Mouse (Mus musculus) kidney, postnatal 4 days (tissue): ENCODE results near the gene Tcstv1.
"Not testable (repeated sequence)": the region's sequence is repeated elsewhere in the genome, so short reads cannot be mapped to it uniquely, and the experiment has no call there.

ENCODE experiments used
- DNase-seq, 2 experiments: peaks; one replicate each; pipeline ENCODE4 v3.0.0; 2021; ENCODE audit warnings: mixed read lengths in 2 of 2

Gene Tcstv1

DNA sequence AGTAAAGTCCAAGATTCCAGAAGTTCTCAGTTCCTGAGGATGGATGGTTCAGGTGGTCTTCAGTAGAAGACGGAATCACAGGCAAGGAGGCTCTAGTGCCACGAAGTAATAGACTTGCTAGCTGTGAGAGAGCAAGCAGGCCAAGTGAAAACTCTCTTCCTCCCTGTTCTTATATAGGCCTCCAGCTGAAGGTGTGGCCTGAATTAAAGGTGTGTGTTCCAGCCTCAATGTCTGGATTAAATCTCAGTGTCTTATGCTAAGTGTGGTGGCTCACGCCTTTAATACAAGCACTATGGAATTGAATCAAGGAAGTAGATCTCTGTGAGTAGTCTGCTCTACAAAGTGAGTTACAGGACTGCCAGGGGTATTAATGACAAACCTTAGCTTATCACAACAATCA is at the start of gene Tcstv1:
Gene Tcstv1, minus strand, starts transcription at position 101 of the 400 bp plus-strand sequence.
- not testable (repeated sequence) for DNase-seq

DNA sequence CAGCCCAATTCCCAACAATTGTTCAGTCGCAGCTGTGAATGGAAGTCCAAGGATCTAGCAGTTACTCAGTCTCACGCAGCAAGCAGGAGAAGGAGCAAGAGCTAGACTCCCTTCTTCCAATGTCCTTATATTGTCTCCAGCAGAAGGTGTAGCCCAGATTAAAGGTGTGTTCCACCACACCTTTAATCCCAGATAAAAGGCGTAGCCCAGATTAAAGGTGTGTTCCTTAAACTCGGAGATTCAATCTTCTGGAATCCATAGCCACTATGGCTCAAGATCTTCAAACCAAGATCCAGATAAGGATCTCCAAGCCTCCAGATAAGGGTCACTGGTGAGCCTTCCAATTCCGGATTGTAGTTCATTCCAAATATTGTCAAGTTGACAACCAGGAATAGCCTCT is 34.6 kb upstream of the Tcstv1 start, which contains the start of gene Gm21761:
Gene Gm21761, minus strand, starts transcription at position 101 of the 400 bp plus-strand sequence.
- not testable (repeated sequence) for DNase-seq

- DNase-seq: not testable (repeated sequence)
Measured at GRCm38 (mm10) chr13:119924597-119925340, 30.2 kb upstream of the Tcstv1 start.

GRCm38 (mm10) chr13:119916966-119917722 is 22.6 kb upstream of the Tcstv1 start:
- not testable (repeated sequence) for DNase-seq

- DNase-seq: not testable (repeated sequence)
Measured at GRCm38 (mm10) chr13:119916449-119916848, 21.9 kb upstream of the Tcstv1 start.

DNA sequence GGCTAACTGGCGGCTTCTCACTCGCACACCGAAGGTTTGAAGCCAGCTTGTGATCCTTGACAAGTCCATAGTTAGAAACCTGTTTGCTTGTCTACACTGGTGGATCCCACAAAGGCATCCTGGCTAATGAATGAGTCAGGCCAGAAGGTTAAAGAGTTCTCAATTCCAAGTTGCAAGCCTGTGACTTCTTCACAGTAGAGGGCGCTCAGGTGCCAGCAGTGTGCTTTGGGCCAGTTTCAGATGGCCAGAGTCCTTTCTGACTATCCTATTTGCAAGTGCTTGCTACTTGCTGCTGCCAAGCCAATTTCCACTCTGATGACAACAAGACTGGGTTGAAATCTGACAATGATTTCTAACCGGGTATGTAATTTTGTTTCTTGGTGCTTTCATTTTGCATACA is 4.0 kb upstream of the Tcstv1 start:
- DNase-seq: not testable (repeated sequence)

GRCm38 (mm10) chr13:119886896-119887295 is 7.7 kb downstream of the Tcstv1 start:
- DNase-seq: peak; percentile 5 to 12

DNA sequence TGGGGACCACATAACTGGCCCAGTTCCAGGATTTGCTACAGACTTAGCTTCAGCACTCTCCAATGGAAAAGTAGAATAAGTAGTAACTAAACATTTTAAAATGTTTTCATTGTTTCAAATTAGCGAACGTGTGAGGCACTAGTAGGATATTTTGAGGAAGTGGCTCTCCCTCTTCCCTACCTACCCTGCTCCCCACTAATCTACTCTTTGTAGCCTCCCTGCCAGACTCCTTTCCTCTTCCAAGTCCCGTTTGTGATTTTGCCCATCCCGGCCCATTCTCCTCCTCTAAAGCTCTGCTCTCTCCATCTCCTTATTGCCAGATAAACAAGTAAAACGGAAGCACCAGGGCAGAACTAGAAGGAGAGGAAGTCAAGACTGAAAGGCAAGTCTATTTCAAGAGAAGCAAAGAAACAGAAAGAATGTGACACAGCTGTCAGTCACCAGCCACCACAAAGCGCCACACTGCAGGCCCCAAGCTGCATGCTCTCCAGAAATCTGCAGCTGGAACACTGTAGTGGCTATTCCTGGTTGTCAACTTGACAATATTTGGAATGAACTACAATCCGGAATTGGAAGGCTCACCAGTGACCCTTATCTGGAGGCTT is 30.1 kb downstream of the Tcstv1 start:
- not testable (repeated sequence) for DNase-seq

GRCm38 (mm10) chr13:119862399-119862798 is 32.2 kb downstream of the Tcstv1 start:
- DNase-seq: not testable (repeated sequence)
